Mouse (Mus musculus): ENCODE data around the gene Arap1.

GRCm38 (mm10) chr7:101344892-101345291 lies 3.0 kb upstream of the Arap1 start:
- no peak for TF ChIP-seq POLR2A (IDR thresholded peaks at IDR 0.05; ENCODE audit: borderline replicate concordance, insufficient read depth, low read length)
- no peak for TF ChIP-seq CTCF (IDR thresholded peaks at IDR 0.05; ENCODE audit: borderline replicate concordance, insufficient read depth, low read depth, low read length)
